Mouse (Mus musculus) hindbrain, postnatal 0 days (tissue): ENCODE measurements around the gene Cd300lf. TPM values are rescaled to one million over a fixed set of nuclear protein-coding genes. Genes with fewer than 3 reads are reported as not detected.

Experiments used
- ATAC-seq: fragments of 200-750 bp; cut with Nextera tagmentation; 2 replicates; pipeline ENCODE4 v1.8.0; 2017; ENCODE audit warnings: mild to moderate bottlenecking, moderate TSS enrichment, moderate library complexity
- DNase-seq: peaks from one replicate; pipeline ENCODE4 v3.0.0-alpha.2; 2015; ENCODE audit warnings: low spot score
- H3K27ac ChIP-seq: fragments of 300-500 bp; sonication (generic); 2 replicates; pipeline ENCODE4 v1.5.1; 2014; ENCODE audit warnings: mild to moderate bottlenecking
- H3K27me3 ChIP-seq: fragments of 300-500 bp; sonication (generic); 2 replicates; pipeline ENCODE4 v1.6.1; 2014; ENCODE audit warnings: low read length, mixed read lengths; ENCODE audit not compliant: insufficient read depth
- H3K36me3 ChIP-seq: fragments of 300-500 bp; sonication (generic); 2 replicates; pipeline ENCODE4 v1.6.1; 2014; ENCODE audit warnings: low read length, mixed read lengths; ENCODE audit not compliant: insufficient read depth
- H3K4me1 ChIP-seq: fragments of 300-500 bp; sonication (generic); 2 replicates; pipeline ENCODE4 v1.6.1; 2014; ENCODE audit warnings: antibody characterized with exemption, low read length, mixed read lengths; ENCODE audit not compliant: insufficient read depth
- H3K4me2 ChIP-seq: fragments of 300-500 bp; sonication (generic); 2 replicates; pipeline ENCODE4 v1.6.1; 2014; ENCODE audit warnings: low read depth, mild to moderate bottlenecking, low read length, moderate library complexity, mixed read lengths
- H3K4me3 ChIP-seq: fragments of 300-500 bp; sonication (generic); 2 replicates; pipeline ENCODE4 v1.5.1; 2014; ENCODE audit warnings: low read length
- H3K9ac ChIP-seq: fragments of 300-500 bp; sonication (generic); replicated peaks from 2 replicates; pipeline ENCODE4 v1.6.1; 2014; ENCODE audit warnings: mild to moderate bottlenecking, low read length, moderate library complexity, mixed read lengths
- H3K9me3 ChIP-seq: fragments of 300-500 bp; sonication (generic); 2 replicates; pipeline ENCODE4 v1.6.1; 2016; ENCODE audit warnings: low read length, mixed read lengths
- CTCF ChIP-seq: IDR thresholded peaks from 2 replicates; pipeline ENCODE4 v1.5.1; 2016; ENCODE audit warnings: antibody characterized with exemption, control low read depth, low read depth
- WGBS: fragments of 180-500 bp; shearing (Covaris S2); extraction: QIAGEN DNeasy Blood & Tissue Kit; methylation state at CpG from one replicate; pipeline ENCODE4 v1.1.7; 2014; 5-methylcytosine and 5-hydroxymethylcytosine counted together
- polyA plus RNA-seq: library from polyadenylated mRNA; unstranded; fragments of >200 nt; fragmentation: Nextera tagmentation; extraction: Ambion mirVana; gene quantifications from 2 replicates; pipeline ENCODE4 v1.2.1, GENCODE M21; 2015
- total RNA-seq: library from RNA; depleted of rRNA; stranded (reverse); fragments of >200 nt; gene quantifications from 2 replicates; pipeline ENCODE4 v1.2.3, GENCODE M21; 2014

Cd300lf gene
- total and polyA plus RNA-seq, 2 experiments from 2014 or later: 0.23 TPM; not detected in 1

DNA sequence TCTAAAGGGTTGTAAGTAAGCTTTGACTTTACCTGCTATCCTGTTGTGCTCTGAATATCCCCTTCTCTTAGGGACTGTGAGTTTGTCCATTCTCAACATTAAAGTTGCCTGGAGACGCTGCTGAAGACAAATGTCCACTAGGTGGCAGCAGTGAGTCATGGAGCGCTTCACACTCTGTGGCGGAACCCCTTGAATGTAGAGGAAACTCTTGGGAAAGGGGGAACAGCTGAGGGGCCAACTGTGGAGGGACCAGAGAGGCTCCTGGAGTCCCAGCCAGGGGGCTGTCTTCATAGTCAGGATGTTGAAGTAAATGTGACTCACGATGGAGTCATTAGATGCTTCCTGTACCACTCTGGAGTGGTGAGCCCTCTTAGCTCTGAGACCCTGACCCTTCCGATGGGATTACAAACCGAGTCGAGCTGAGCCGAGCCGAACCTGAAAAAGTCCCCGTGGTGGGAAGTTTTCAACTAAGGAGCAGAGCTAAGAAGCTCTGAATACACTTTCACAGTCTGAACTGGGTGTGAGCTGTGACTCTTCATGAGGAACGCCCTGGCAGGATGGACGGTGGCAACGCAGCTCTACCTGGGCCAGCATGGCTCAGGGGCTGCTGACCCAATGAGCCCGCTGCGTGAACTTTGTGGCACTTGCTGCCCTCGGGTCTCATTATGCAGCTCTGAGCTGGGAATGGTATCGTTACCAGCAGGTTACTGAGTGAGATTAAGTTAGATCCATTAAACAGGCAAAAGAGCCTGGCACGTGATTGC, 50.2 kb downstream of the Cd300lf start:
- DNase-seq: peak; percentile 90
- no peak overlapping the region for H3K4me2 ChIP-seq
- peak; percentile 98 for TF ChIP-seq CTCF
- ATAC-seq: 0 out of 2 replicates have a peak, but pooled peaks have one; percentile 57
- H3K9me3 ChIP-seq: no peaks in the 10 kb centered on the region
- H3K9ac ChIP-seq: no peak overlapping the region
- H3K27ac ChIP-seq: no peak overlapping the region
- H3K36me3 ChIP-seq: no peaks in the 10 kb centered on the region
- 0 out of 2 replicates have a peak, but pooled peaks cover 5% of the 10 kb centered on the region for H3K4me1 ChIP-seq
- H3K4me3 ChIP-seq: no peak overlapping the region
- no peaks in the 10 kb centered on the region; the same call in 1 of the 2 replicates for H3K27me3 ChIP-seq
- WGBS: 35% methylated on average over 18 of the region's 18 CpGs

DNA sequence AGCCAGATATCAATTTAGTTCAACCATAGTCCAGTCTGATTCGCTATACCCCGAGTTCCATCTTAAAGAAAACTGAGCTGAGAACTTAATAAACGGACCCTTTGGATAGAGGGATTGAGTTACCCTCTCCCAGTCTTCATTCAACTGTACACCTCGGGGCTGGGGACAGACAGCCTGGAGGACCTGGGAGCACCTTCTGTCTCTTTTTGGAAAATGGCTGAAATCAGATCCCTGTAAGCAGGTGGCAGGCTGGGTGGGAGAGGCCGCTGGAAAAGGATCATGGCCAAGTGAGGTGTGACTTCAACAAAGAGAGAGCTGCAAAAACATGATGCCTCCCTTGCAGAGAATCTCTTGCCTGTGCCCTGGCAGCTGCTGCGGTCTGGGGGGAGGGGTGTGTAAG, 51.6 kb downstream of the Cd300lf start:
- no peaks in the 10 kb centered on the region for H3K36me3 ChIP-seq
- no peak overlapping the region for H3K27ac ChIP-seq
- no peak overlapping the region for H3K9ac ChIP-seq
- H3K27me3 ChIP-seq: no peaks in the 10 kb centered on the region; the same call in 1 of the 2 replicates
- DNase-seq (no peak), ATAC-seq (no peak)
- no peak for TF ChIP-seq CTCF
- H3K4me2 ChIP-seq: no peak overlapping the region
- no peak overlapping the region for H3K4me3 ChIP-seq
- H3K9me3 ChIP-seq: no peaks in the 10 kb centered on the region
- 75% methylated on average over 6 of the region's 6 CpGs for WGBS
- 0 out of 2 replicates have a peak, but pooled peaks cover 5% of the 10 kb centered on the region for H3K4me1 ChIP-seq

DNA sequence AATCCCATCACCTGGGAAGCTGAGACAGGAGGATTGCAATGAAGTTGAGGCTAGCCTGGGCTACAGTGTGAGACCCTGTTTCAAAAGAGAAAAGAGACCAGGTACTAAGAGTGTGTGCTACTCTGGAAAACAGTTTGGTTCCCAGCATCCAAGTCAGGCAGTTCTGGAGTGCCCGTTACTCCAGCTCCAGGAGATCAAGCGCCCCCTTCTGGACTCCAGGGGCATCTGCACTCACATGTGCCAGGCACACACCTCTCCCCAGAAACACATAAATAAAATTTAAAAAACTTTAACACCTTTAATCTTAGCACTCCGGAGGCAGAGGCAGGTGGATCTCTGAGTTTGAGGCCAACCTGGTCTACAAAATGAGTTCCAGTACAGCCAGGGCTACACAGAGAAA, 52.4 kb downstream of the Cd300lf start:
- no peak overlapping the region for H3K4me2 ChIP-seq
- no peak for ATAC-seq
- H3K9me3 ChIP-seq: no peaks in the 10 kb centered on the region
- no peak for DNase-seq
- no peak for TF ChIP-seq CTCF
- 0 out of 2 replicates have a peak, but pooled peaks cover 5% of the 10 kb centered on the region for H3K4me1 ChIP-seq
- WGBS: 68% methylated on average over 3 of the region's 3 CpGs
- no peak overlapping the region for H3K4me3 ChIP-seq
- H3K27me3 ChIP-seq: no peaks in the 10 kb centered on the region; the same call in 1 of the 2 replicates
- no peak overlapping the region for H3K27ac ChIP-seq
- H3K36me3 ChIP-seq: no peaks in the 10 kb centered on the region
- H3K9ac ChIP-seq: no peak overlapping the region

DNA sequence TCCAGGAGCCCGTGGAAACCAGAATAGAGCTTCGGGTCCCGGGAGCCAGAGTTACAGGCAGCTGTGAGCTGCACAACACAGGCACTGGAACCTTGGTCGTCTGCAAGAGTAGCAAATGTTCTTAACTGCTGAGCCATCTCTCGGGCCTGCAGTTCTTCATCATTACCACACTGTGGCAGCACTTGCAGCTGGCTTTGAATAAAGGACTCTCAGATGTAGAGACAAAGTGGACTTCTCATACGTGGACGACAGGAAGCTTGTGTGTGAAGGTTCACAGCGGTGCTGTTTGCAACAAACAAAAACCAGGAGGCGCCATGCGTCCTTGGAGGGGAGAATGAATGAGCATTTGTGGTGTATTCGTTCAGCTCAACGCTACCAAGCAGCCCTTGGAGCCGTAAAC, 52.9 kb downstream of the Cd300lf start:
- 33% methylated on average over 13 of the region's 13 CpGs for WGBS
- TF ChIP-seq CTCF: peak; percentile 93
- Histone ChIP-seq H3K36me3 (no peaks in the 10 kb centered on the region), H3K9ac (no peak overlapping the region), H3K27me3 (no peaks in the 10 kb centered on the region; the same call in 1 of the 2 replicates), H3K9me3 (no peaks in the 10 kb centered on the region), H3K4me2 (no peak overlapping the region), H3K4me3 (no peak overlapping the region), H3K27ac (no peak overlapping the region), H3K4me1 (0 out of 2 replicates have a peak, but pooled peaks cover 5% of the 10 kb centered on the region)
- peak; percentile 84 for DNase-seq
- no peak for ATAC-seq

- Histone ChIP-seq H3K27ac (no peak overlapping the region), H3K9ac (no peak overlapping the region), H3K9me3 (no peaks in the 10 kb centered on the region), H3K27me3 (no peaks in the 10 kb centered on the region), H3K36me3 (no peaks in the 10 kb centered on the region), H3K4me2 (no peak overlapping the region), H3K4me3 (no peak overlapping the region), H3K4me1 (no peaks in the 10 kb centered on the region)
- 83% methylated on average over 5 of the region's 5 CpGs for WGBS
- ATAC-seq (no peak), DNase-seq (no peak)
- no peak for TF ChIP-seq CTCF
These were observed 55.1 kb downstream of the Cd300lf start for GRCm38 (mm10) chr11:115078680-115079079.

DNA sequence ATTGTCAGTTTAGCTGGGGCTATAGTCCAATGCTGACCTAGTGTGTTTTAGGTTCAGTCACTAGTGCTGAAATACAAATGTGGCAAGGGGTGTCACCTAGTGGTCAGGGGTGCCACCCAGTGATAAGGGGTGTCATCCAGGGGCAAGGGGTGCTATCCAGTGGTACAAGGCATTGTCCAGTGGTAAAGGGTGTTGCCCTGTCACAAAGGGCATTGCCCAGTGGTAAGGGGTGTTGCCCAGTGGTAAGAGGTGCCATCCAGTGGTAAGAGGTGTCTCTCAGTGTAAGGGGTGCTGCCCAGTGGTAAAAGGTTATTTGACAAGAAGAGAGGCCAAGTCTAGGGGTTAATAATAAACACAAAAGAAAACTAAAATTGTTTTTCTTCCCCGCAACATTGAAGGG, 56.4 kb downstream of the Cd300lf start:
- no peak for DNase-seq
- 83% methylated on average over 1 of the region's 1 CpGs for WGBS
- ATAC-seq: no peak
- TF ChIP-seq CTCF: 0 out of 2 replicates have a peak, but pooled peaks have one; percentile 2
- H3K27ac ChIP-seq: no peak overlapping the region
- no peaks in the 10 kb centered on the region for H3K9me3 ChIP-seq
- H3K4me2 ChIP-seq: no peak overlapping the region
- H3K36me3 ChIP-seq: no peaks in the 10 kb centered on the region
- no peak overlapping the region for H3K9ac ChIP-seq
- H3K4me3 ChIP-seq: no peak overlapping the region
- H3K27me3 ChIP-seq: no peaks in the 10 kb centered on the region
- H3K4me1 ChIP-seq: no peaks in the 10 kb centered on the region

GRCm38 (mm10) chr11:115075859-115076258, 57.9 kb downstream of the Cd300lf start:
- Histone ChIP-seq H3K4me3 (no peak overlapping the region), H3K27me3 (no peaks in the 10 kb centered on the region), H3K9ac (no peak overlapping the region), H3K4me1 (peaks cover 5% of the 10 kb centered on the region; the same call in 1 of the 2 replicates), H3K9me3 (no peaks in the 10 kb centered on the region), H3K27ac (no peak overlapping the region), H3K4me2 (no peak overlapping the region), H3K36me3 (no peaks in the 10 kb centered on the region)
- ATAC-seq (no peak), DNase-seq (no peak)
- 68% methylated on average over 5 of the region's 5 CpGs for WGBS
- no peak for TF ChIP-seq CTCF
